Comparison of ENCODE assay signal across 22 mouse cellular contexts in the genomic region with DNA sequence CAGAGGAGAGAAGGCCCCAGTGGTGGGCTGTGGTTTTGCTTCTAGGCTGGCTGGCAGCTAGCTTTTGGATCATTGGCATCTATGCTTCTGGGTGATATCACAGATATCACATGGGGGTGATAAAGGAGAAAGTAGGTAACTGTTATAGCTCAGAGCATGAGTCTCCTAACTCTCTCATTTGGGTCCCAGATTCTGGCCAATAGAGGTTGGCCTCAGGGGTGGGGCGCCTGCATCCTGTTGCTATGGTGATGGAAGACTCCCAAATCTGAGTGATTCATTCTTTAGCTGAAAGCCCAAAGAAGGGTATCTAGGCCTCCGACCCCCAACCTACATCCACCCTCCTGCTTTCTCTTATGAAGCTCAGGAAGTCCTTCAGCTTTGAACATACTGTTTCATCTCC. TPM values are rescaled to one million over a fixed set of nuclear protein-coding genes. Genes with fewer than 3 reads are reported as not detected.
"Had no signal": no experiment of that assay in that cellular context is flagged by ENCODE, and none has a peak within 500 bp of the region (broad histone marks: within the 10 kb centered on the region; RNA-seq: fewer than 3 reads in every experiment).

No protein-coding gene starts in this region.

- H3K36me3 ChIP-seq: limb, embryonic 12.5 days; limb, embryonic 15.5 days; midbrain, embryonic 10.5 days; midbrain, embryonic 13.5 days; neural tube, embryonic 13.5 days had no signal

- H3K27ac ChIP-seq: limb, embryonic 12.5 days; limb, embryonic 15.5 days; liver, embryonic 14.5 days; midbrain, embryonic 10.5 days; midbrain, embryonic 13.5 days; neural tube, embryonic 13.5 days; stomach, postnatal 0 days had no signal

- DNase-seq: kidney, adult 18-20 months; kidney, adult 9 months; kidney, postnatal 14 days; kidney, postnatal 4 days; left cerebral cortex, postnatal 4 days; liver, postnatal 0 days; lung, embryonic 14.5 days; retina, postnatal 1 day; right cerebral cortex, postnatal 25 days; spleen, adult 18-20 months; thymus, postnatal 36 days had no signal

- H3K4me3 ChIP-seq: limb, embryonic 12.5 days; limb, embryonic 15.5 days; megakaryocyte, embryonic 14.5 days; midbrain, embryonic 10.5 days; midbrain, embryonic 13.5 days; myocyte; neural tube, embryonic 13.5 days had no signal

RNA-seq across cellular contexts. Expression of a gene that starts 34.1 kb away (rescaled TPM):
- total RNA-seq: monocyte, adult 5-6 weeks; neutrophil, adult 5-6 weeks had no signal
